Mouse (Mus musculus): ENCODE data around the gene Clic4. TPM values are rescaled to one million over a fixed set of nuclear protein-coding genes. Genes with fewer than 3 reads are reported as not detected.
"Not testable (repeated sequence)": the region's sequence is repeated elsewhere in the genome, so short reads cannot be mapped to it uniquely, and the experiment has no call there.

Gene Clic4
- polyA plus RNA-seq, 1 experiment from 2014 or later, result 147 TPM

DNA sequence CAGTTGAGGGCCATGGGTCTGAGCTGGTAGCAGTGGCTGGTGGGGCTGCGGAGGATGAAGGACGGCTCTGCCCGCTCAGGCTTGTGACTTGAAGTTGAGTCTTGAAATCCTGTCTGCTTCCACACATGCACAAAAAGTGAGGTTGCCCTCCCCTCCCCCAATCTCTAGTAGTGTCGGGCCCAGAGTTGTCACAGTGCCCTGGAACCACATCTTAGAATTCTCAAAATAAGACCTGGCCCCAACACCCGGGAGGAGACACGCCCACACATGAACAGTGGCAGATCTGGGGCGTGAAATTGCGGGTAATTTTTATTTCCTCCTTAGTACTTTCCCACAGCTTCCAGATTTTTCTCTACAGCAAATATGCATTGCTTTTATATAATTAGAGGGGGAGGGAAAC lies 74.8 kb downstream of the Clic4 start:
- no peak overlapping the region for H3K4me2 ChIP-seq (ENCODE audit: low read length)
- DNase-seq (ENCODE audit: low spot score), result no peak
- no peak for TF ChIP-seq CTCF (IDR thresholded peaks at IDR 0.05; ENCODE audit: low read depth)
- H3K27ac ChIP-seq, result no peak overlapping the region
- no peaks in the 10 kb centered on the region for H3K9me3 ChIP-seq (replicated peaks; ENCODE audit: low read length)
- no peaks in the 10 kb centered on the region for H3K4me1 ChIP-seq (replicated peaks; ENCODE audit: insufficient read depth, low read length)
- WGBS, result 55% methylated on average over 8 of the region's 8 CpGs
- no peak overlapping the region for H3K4me3 ChIP-seq (replicated peaks; ENCODE audit: low read depth, low read length)
- H3K36me3 ChIP-seq (ENCODE audit: insufficient read depth, low read length), result no peaks in the 10 kb centered on the region
- no peak for ATAC-seq (replicated peaks; ENCODE audit: low FRiP score, low read depth)
- H3K9ac ChIP-seq (ENCODE audit: low read depth, low read length), result no peak overlapping the region
- H3K27me3 ChIP-seq (ENCODE audit: insufficient read depth, low read length), result no peaks in the 10 kb centered on the region

DNA sequence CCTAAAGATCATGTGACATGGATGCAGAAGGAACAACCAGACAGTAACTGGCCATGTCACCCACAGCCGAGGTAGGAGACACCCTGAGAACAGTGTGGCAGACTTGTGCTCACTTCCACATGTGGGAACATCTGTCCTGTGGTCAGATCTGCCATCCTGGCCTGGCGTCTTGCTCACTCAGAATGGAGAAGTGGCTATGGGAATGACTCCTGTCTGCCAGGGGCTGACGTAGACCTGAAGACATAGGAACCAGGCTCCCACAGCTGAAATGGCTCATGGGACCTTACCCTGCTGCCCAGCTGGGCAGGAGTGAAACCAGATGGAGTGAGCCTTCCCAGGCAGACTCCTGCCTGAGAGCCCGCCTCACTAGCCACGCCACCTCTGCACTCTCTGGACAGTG lies 79.8 kb downstream of the Clic4 start:
- no peak overlapping the region for H3K4me2 ChIP-seq (ENCODE audit: low read length)
- 68% methylated on average over 5 of the region's 5 CpGs for WGBS
- ATAC-seq (replicated peaks; ENCODE audit: low FRiP score, low read depth), result no peak
- H3K36me3 ChIP-seq (ENCODE audit: insufficient read depth, low read length), result no peaks in the 10 kb centered on the region
- DNase-seq (ENCODE audit: low spot score), result no peak
- H3K4me1 ChIP-seq (replicated peaks; ENCODE audit: insufficient read depth, low read length), result no peaks in the 10 kb centered on the region
- no peaks in the 10 kb centered on the region for H3K27me3 ChIP-seq (ENCODE audit: insufficient read depth, low read length)
- no peak overlapping the region for H3K4me3 ChIP-seq (replicated peaks; ENCODE audit: low read depth, low read length)
- H3K9me3 ChIP-seq (replicated peaks; ENCODE audit: low read length), result no peaks in the 10 kb centered on the region
- no peak overlapping the region for H3K9ac ChIP-seq (ENCODE audit: low read depth, low read length)
- no peak for TF ChIP-seq CTCF (IDR thresholded peaks at IDR 0.05; ENCODE audit: low read depth)
- no peak overlapping the region for H3K27ac ChIP-seq

DNA sequence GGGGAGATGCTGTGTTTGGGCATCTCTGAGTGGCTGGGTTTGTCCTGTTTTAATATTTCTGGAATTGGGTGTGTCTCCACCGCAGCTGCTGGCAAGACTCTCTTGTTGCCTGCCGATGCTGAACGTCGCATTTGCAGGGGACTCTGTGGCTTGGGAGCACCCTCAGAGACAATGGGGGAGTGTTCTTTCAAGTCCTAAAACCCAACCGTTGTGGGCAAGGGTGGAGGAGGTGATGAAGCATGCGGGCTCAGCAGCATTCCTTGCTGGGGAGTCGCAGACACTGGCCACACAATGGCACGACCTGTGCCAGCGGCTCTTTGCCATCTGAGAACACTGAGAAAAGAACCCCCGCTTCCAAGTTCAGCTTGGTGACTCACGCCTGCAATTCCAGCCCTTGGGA lies 81.0 kb downstream of the Clic4 start:
- WGBS, result 56% methylated on average over 11 of the region's 11 CpGs
- Histone ChIP-seq H3K27me3 (ENCODE audit: insufficient read depth, low read length) (no peaks in the 10 kb centered on the region), H3K4me1 (replicated peaks; ENCODE audit: insufficient read depth, low read length) (no peaks in the 10 kb centered on the region), H3K4me3 (replicated peaks; ENCODE audit: low read depth, low read length) (no peak overlapping the region), H3K36me3 (ENCODE audit: insufficient read depth, low read length) (no peaks in the 10 kb centered on the region), H3K27ac (no peak overlapping the region), H3K9me3 (replicated peaks; ENCODE audit: low read length) (no peaks in the 10 kb centered on the region), H3K4me2 (ENCODE audit: low read length) (no peak overlapping the region), H3K9ac (ENCODE audit: low read depth, low read length) (no peak overlapping the region)
- no peak for TF ChIP-seq CTCF (IDR thresholded peaks at IDR 0.05; ENCODE audit: low read depth)
- ATAC-seq (replicated peaks; ENCODE audit: low FRiP score, low read depth), result no peak
- no peak for DNase-seq (ENCODE audit: low spot score)

DNA sequence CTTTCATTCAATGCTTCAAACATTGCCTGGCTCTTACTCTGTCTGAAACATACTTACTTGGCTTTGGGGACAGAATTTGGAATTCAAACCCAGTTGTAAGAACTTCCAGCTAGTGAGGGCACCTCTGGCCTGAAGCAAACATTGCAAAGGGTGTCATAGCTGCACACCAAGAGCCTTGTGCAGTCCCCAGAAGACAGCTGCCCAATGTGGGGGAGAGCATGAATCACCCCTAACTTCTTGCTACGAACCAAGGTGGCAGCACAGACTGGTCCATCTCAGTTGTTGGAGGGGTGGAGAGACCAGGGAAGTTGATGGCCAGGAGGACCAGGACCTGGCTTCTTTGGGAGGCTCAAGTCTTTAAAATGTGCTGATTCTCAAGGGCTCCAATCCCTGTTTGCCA lies 81.4 kb downstream of the Clic4 start:
- Histone ChIP-seq H3K9ac (ENCODE audit: low read depth, low read length) (no peak overlapping the region), H3K9me3 (replicated peaks; ENCODE audit: low read length) (no peaks in the 10 kb centered on the region), H3K27ac (no peak overlapping the region), H3K4me3 (replicated peaks; ENCODE audit: low read depth, low read length) (no peak overlapping the region), H3K4me2 (ENCODE audit: low read length) (no peak overlapping the region), H3K36me3 (ENCODE audit: insufficient read depth, low read length) (no peaks in the 10 kb centered on the region), H3K4me1 (replicated peaks; ENCODE audit: insufficient read depth, low read length) (no peaks in the 10 kb centered on the region), H3K27me3 (ENCODE audit: insufficient read depth, low read length) (no peaks in the 10 kb centered on the region)
- ATAC-seq (replicated peaks; ENCODE audit: low FRiP score, low read depth) (no peak), DNase-seq (ENCODE audit: low spot score) (no peak)
- WGBS, result 64% methylated on average over 1 of the region's 1 CpGs
- TF ChIP-seq CTCF (IDR thresholded peaks at IDR 0.05; ENCODE audit: low read depth), result no peak

DNA sequence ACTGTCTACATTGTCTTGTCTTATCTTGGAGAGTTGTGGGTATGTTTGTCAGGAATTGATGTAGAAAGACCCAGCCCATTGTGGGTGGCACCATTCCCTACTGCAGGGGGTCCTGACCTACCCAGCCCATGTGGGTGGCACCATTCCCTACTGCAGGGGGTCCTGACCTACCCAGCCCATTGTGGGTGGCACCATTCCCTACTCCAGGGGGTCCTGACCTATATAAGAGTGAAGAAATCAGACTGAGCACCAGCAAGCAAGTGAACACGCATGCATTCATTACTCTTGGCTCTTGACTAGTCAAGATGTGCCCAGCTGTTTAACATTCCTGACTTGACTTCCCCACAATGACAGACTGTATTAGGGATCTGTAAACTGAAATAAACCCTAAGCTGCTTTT lies 82.2 kb downstream of the Clic4 start:
- H3K36me3 ChIP-seq (ENCODE audit: insufficient read depth, low read length), result no peaks in the 10 kb centered on the region
- H3K9me3 ChIP-seq (replicated peaks; ENCODE audit: low read length), result no peaks in the 10 kb centered on the region
- H3K4me2 ChIP-seq (ENCODE audit: low read length), result no peak overlapping the region
- no peak overlapping the region for H3K27ac ChIP-seq
- WGBS, result 91% methylated on average over 1 of the region's 1 CpGs
- no peak for TF ChIP-seq CTCF (IDR thresholded peaks at IDR 0.05; ENCODE audit: low read depth)
- no peak for DNase-seq (ENCODE audit: low spot score)
- H3K27me3 ChIP-seq (ENCODE audit: insufficient read depth, low read length), result no peaks in the 10 kb centered on the region
- no peak overlapping the region for H3K4me3 ChIP-seq (replicated peaks; ENCODE audit: low read depth, low read length)
- no peak overlapping the region for H3K9ac ChIP-seq (ENCODE audit: low read depth, low read length)
- no peak for ATAC-seq (replicated peaks; ENCODE audit: low FRiP score, low read depth)
- no peaks in the 10 kb centered on the region for H3K4me1 ChIP-seq (replicated peaks; ENCODE audit: insufficient read depth, low read length)

DNA sequence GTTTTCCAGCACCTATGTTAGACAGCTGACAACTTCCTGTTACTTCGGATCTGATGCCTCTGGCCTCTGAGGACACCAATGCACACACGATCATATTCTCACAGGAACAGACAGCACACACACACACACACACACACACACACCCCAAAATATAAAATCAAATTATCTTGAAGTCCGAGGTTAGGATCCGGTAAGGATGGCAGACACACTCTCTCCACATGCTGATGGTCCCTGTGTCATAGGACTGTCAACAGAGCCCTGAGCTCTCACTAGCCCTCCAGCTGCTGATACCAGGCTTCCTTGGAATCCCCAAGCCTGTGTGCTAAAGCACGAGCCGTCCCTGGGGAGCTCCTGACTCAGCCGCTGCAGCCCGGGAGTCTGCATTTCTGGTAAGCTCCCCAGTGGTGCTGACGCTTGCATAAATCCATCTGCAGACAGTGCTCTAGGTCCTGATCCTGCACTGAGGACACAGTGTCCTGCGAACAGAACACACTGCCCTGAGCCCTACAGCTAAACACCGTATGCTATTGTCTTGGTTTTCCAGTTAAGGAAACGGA lies 83.1 kb downstream of the Clic4 start:
- H3K4me2 ChIP-seq (ENCODE audit: low read length), result no peak overlapping the region
- H3K27ac ChIP-seq, result no peak overlapping the region
- no peak for ATAC-seq (replicated peaks; ENCODE audit: low FRiP score, low read depth)
- no peaks in the 10 kb centered on the region for H3K36me3 ChIP-seq (ENCODE audit: insufficient read depth, low read length)
- WGBS, result 73% methylated on average over 12 of the region's 12 CpGs
- H3K4me3 ChIP-seq (replicated peaks; ENCODE audit: low read depth, low read length), result no peak overlapping the region
- H3K4me1 ChIP-seq (replicated peaks; ENCODE audit: insufficient read depth, low read length), result no peaks in the 10 kb centered on the region
- DNase-seq (ENCODE audit: low spot score), result no peak
- H3K9ac ChIP-seq (ENCODE audit: low read depth, low read length), result no peak overlapping the region
- no peaks in the 10 kb centered on the region for H3K27me3 ChIP-seq (ENCODE audit: insufficient read depth, low read length)
- no peaks in the 10 kb centered on the region for H3K9me3 ChIP-seq (replicated peaks; ENCODE audit: low read length)
- TF ChIP-seq CTCF (IDR thresholded peaks at IDR 0.05; ENCODE audit: low read depth), result no peak

DNA sequence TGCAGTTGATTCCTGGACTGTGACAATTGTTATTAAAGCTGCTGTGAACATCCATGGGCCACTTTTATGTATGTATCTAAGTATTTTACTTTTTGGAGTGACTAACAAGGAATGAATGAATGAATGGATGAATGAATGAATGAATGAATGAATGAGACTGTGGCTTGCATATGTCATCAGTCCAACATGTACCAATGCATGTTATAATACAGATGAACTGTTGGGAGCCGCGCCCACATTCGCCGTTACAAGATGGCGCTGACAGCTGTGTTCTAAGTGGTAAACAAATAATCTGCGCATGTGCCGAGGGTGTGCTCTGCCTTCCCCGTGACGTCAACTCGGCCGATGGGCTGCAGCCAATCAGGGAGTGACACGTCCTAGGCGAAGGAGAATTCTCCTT lies 88.3 kb downstream of the Clic4 start:
- WGBS, result 98% methylated on average over 6 of the region's 13 CpGs
- DNase-seq (ENCODE audit: low spot score), result not testable (repeated sequence)

More for the DNA sequence above, 88.3 kb downstream of the Clic4 start:
- H3K36me3 ChIP-seq (ENCODE audit: insufficient read depth, low read length); H3K4me3 ChIP-seq (replicated peaks; ENCODE audit: low read depth, low read length); ATAC-seq (replicated peaks; ENCODE audit: low FRiP score, low read depth); H3K4me2 ChIP-seq (ENCODE audit: low read length); H3K9me3 ChIP-seq (replicated peaks; ENCODE audit: low read length); H3K4me1 ChIP-seq (replicated peaks; ENCODE audit: insufficient read depth, low read length); H3K9ac ChIP-seq (ENCODE audit: low read depth, low read length); H3K27ac ChIP-seq; H3K27me3 ChIP-seq (ENCODE audit: insufficient read depth, low read length): not testable (repeated sequence)

Measured in kidney, postnatal 0 days (tissue).